Mouse (Mus musculus): Measurements from ENCODE around the gene Alkbh1.
"Not testable (repeated sequence)": the region's sequence is repeated elsewhere in the genome, so short reads cannot be mapped to it uniquely, and the experiment has no call there.

Gene Alkbh1

DNA sequence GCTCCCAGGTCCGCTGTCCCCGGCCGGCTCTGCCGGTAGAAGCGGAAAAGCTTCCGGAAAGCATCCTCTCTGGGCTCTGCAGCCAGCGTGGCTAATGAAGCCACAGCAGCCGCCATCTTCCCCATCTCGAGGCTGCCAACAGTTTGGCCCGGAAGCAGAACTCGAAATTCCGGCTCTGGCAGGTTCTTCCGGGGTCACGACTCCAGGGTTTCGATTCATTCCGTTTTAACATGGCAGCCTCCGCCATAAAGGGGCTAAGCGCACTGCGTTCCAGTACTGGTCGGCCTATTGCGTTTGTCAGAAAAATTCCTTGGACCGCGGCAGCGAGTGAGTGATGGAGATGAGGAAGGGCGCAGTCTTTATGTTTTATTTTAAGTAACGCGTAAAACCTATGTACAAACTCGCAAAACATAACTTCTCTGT, at the start of gene Alkbh1, which contains the start of gene Slirp:
TSS of gene Alkbh1 (minus strand) at position 318 of the 423 bp plus-strand sequence.
TSS of gene Slirp (plus strand) at position 197 of the 423 bp plus-strand sequence.
- peak; percentile 92 for DNase-seq (ENCODE audit: low read depth, low spot score)

DNA sequence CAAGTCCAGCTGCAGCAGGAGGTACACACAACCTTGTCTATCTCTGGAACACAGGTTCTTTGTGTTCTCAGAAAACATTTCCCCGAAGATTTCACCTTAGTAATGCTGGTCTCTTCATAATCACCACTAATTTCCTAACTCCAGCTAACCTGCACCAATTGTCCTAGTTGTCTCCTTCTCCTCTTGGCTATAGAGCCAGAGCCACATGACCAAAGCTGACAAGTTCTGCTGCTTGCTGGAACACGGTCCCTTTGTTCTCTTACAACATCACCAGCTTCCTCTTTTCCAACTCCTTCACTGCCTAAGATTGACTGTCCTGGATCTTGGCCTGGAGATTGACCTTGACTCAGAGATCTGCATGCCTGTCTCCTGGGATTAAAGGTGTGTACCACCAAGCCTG, 44.9 kb upstream of the Alkbh1 start:
- not testable (repeated sequence) for DNase-seq (ENCODE audit: low read depth, low spot score)

DNA sequence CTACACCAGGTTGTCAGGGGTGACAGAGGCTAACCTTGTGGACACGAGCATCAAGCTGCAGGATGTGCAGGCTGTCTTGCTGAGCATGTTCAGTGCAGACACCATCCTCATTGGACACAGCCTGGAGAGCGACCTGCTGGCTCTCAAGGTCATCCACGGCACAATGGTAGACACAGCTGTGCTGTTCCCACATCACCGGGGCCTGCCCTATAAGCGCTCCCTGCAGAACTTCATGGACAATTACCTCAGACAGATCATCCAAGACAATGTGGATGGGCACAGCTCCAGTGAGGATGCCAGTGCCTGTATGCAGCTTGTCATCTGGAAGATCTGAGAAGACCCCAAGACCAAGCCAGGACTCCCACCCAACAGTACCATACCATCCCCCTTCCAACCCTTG, 38.7 kb upstream of the Alkbh1 start:
- not testable (repeated sequence) for DNase-seq (ENCODE audit: low read depth, low spot score)

DNA sequence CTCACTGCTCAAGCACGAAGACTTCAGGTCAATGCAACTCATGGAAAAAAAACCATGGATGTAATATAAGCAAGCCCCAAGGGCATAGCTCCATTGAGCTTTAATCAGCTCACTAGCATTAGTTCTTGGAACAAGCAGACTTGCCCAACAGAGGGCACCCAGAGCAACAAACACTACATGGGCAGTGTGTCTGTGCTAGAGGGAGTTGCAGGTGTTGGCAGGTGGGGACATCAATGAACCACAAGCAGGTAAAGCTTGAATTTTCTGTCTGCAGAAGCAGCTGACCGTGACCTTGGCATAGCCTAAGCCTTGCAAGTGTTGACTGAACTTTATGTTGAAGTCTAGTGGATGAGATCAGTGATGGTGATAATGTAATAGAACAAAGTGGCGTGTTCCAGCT, 30.9 kb upstream of the Alkbh1 start:
- DNase-seq (ENCODE audit: low read depth, low spot score) = no peak

DNA sequence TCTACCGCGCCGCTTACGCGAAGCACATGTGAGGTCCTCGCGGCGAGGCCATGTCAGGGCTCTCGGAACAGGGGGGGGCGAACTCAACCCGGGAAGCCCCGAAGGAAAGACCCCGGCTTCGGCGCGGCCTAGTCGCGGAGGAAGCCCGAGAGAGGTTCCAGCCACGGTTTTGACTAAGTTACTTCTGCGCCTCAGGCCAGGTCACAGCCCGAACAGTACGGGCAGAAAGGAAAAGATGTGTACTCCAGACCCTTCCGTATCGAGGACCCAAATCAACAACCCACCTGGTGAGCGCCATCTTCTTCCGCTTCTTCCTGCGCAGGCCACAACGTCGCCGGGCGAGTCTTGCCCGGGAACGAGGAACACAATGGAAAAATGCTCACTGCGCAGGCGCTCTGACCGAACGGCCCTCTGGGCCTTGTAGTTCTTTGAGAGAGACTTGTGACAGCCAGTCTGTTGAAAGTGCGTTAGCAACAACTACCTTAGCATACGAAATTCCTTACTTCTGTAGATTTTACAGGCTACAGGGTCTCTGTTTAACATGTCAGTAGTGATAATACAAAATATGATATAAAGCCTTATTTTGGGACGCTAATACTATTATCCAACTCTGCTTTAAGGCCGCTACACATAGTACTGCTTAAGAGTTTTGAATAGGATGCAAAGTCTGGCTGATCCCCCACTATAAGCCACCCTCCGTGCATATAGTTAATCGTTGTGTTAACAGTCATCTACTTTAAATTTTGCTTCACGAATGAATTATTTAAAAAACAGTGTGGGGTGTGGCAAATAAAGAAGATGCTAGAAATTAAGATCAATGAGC, 28.4 kb upstream of the Alkbh1 start, which contains the start of gene Snw1:
TSS of gene Snw1 (minus strand) at position 311 of the 823 bp plus-strand sequence.
- peak; percentile 96 for DNase-seq (ENCODE audit: low read depth, low spot score)

DNA sequence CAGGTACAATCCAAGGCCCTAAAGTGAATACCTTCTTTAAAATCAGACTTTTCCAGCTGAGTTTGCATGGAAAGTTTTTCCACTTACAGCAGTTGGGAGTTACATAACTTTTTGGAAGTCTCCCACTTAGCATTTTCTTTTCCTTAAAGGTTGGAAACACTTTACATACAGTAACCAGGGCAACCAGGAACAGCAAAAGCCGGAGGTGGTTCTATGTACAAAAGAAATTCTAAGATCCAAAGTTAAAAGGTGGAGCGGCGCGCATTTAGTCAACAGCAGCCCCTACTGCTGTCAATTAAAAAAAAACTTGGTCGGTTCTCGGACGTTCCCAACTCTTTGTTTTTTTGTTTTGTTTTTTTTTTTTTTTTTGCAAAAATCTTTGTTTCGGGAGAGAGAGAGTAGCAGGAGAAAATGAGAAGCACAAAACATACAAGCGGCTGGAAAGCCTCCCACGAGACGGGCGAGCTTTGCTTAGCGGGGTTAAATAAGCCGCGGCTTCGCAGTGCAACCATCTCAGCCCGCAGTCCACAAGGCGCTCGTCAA, 27.7 kb upstream of the Alkbh1 start:
- DNase-seq (ENCODE audit: low read depth, low spot score) = no peak

DNA sequence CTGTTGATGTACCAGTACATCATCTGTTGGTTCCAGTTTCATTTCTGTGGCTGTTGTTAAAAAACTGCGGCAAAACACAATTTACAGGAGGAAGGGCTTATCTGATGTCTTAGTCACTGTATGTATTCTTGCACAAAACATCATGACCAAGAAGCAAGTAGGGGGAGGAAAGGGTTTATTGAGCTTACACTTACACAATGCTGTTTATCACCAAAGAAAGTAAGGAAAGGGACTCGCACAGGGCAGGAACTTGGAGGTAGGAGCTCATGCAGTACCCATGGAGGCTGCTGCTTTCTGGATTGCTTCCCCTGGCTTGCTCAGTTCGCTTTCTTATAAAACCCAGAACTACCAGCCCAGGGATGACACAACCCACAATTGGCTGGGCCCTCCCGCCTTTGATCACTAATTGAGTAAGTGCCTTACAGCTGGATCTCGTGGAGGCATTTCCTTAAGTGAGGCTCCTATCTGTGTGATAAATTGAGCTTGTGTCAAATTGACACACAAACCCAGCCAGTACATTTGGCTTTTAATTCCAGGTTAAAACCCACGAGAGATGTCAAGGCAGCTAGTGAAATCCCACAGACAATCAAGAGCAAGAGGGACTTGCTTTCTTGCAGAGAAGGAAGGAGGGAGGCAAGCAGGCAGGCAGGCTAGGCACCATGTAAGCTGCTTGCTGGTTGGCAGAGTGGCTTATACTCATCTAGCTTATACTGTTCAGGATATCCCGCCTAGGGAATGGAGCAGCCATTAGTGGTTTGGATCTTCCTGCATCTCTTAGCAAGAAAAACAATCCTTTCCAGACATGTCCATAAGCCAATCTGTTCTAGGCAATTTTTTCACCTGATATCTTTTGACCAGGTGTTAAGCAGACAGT, 26.7 kb upstream of the Alkbh1 start:
- peak; percentile 50 for DNase-seq (ENCODE audit: low read depth, low spot score)

DNA sequence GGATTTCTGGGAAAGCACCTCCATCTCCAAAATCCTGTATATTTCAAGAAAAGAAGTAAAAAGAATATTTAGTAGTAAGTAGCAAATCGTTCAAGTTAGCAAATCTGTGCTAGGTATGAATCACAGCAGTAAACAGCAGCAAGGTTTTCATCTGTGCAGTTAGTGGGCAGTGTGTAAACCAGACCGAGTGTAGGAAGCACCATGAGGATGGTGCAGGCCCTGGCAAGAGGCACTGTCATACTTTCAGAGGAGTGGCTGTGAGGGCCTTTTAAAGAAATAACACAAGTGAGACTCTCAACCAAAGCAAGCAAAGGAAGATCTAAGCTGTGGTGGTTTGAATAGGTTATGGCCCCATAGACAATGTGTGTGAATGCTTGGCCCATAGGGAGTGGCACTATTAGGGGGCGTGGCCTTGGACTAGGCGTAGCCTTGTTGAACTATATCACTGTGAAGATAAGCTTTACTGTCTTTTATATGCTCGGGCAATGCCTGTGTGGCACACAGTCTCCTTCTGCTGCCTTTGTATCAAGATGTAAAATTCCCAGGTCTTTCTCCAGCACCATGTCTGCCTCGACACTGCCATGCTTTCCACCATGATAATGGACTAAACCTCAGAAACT, 21.0 kb upstream of the Alkbh1 start:
- DNase-seq (ENCODE audit: low read depth, low spot score) = no peak

DNA sequence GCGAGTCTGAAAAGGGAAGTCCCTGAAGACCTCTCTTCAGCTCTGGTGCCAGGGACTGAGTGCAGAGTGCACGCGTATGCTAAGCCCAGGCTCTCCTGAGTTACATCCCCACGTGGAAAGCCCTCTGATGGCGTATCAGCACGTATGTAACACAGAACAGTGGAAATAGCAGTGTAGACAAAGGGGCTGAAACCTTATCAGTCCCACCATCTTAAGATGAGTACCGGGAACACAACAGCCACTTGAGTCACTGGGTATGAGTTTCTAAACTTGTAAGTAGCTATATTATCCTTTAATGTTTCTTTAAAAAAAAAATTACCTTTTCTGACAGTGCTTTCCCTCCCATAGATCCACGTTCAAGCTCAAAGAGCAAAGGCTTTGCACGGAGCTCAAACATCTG, 5.6 kb upstream of the Alkbh1 start:
- no peak for DNase-seq (ENCODE audit: low read depth, low spot score)

DNA sequence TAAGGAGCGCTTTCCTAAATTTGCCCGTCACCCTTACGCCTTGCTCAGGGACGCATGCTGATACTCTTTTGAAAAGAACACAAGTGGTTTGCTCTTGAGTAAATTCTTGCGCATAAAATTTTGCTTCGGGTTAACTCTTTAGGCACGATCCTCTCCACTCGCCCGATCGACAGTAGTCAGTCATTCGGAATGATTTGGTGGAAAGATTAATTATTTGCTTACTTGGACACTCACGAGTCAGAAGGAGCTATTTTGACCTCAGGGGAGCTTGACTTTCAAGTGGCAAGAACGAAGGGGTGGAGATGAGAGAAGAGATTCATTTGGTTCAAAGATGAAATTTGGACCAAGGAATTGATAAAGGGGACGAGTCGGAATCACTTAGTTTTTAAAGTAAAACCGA, 394 bp upstream of the Alkbh1 start:
- no peak for DNase-seq (ENCODE audit: low read depth, low spot score)

DNA sequence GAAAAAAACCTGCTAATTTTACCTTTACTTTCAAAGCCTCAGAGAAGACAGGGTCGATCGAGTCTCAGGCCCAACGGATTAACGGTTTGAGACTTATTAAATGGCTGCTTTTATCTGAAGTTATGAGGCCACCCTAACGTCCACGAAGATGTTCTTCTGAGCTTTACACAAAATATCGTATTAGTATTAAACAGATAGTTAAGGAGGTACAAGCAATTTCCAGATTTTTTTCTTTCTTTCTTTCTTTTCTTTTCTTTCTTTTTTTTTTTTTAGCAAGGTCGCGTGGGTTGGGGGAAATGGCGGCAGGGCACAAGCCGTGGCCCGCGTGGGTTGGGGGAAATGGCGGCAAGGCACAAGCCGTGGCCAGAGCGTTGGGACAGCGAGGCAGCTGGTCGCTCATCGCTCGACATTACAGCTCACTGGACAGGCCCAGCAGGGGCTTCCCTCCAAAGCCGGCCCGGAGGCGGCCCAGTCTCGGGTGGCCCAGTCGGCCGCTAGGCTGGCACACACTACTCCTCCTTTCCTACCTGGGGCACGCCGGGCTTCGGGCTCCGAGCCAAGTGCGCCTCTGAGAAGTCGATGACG, 610 bp downstream of the Alkbh1 start:
- DNase-seq (ENCODE audit: low read depth, low spot score) = no peak

DNA sequence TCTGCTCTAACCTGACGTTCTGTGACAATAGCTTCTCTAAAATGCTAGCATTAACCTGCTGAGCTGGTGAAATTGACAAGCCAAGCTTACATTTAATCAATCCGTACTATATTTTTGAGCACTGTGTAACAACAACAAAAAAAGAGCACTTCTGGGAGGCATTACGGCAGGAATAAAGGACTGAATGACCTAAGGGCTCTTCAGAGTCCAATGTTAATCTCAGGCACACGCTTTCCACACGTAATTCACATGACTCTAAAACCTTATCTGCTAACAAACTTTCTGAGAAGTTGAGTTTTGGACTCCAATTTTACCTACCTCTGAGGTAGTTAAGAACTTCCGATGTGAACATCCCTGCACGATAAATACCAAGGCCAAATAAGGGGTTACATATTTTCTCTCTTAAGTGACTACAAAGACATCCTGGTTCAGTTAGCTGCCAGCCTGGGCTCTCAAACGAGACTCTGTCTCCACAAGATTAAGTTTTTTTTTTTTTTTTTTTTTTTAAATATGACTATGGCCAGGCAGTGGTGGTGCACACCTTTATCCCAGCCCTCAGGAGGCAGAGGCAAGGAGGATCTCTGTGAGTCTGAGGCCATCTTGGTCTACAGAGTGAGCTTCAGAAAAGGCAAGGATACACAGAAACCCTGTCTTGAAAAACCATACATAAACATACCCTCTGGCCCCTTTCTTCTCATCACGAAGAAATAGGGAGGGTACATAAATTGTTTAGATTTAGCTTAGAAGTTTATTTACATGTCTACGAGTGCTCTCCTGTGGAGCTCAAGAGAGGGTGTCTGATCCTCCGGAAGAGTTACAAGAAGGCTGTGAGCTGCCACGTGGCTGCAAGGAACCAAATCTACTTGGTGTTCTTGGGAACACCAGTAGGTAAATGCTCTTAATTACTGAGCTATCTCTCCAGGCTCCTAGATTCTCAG, 1.4 kb downstream of the Alkbh1 start:
- DNase-seq (ENCODE audit: low read depth, low spot score) = peak; percentile 43

DNA sequence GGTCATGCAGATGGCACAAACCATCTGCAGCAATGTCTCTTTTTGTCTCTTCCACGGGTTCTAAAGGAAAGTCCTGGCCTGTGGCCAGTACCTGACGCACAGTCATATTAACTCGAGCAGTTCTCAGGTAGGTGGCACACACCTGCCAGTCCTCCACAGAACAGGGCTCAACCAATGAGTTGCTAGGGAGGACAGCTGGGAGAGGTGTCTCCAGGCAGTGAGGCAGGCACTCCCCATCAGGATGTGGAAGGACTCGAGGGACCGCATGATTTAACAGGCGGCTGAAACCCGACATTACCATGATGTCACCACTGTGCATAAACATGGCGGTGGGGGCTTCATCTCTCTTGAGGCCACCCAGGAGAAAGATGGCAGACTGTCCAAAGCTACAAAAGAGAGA, 14.9 kb downstream of the Alkbh1 start:
- no peak for DNase-seq (ENCODE audit: low read depth, low spot score)

DNA sequence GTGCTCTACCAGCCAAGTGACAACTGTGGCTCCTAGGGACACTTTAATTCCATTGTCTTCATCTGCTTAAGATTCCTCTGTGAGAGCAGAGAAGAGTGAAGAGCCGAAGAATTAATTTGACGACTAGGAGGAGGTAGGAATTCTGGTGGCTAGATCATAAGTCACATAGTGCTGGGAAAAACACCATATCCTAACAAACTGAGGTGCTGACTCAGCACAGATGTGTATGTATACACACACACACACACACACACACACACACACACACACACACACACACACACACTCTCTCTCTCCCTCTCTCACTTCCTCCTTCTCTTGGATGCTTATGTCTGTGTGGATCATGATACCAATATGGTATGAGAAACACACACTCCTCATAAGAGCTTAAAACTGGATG, 15.5 kb downstream of the Alkbh1 start:
- DNase-seq (ENCODE audit: low read depth, low spot score) = no peak

DNA sequence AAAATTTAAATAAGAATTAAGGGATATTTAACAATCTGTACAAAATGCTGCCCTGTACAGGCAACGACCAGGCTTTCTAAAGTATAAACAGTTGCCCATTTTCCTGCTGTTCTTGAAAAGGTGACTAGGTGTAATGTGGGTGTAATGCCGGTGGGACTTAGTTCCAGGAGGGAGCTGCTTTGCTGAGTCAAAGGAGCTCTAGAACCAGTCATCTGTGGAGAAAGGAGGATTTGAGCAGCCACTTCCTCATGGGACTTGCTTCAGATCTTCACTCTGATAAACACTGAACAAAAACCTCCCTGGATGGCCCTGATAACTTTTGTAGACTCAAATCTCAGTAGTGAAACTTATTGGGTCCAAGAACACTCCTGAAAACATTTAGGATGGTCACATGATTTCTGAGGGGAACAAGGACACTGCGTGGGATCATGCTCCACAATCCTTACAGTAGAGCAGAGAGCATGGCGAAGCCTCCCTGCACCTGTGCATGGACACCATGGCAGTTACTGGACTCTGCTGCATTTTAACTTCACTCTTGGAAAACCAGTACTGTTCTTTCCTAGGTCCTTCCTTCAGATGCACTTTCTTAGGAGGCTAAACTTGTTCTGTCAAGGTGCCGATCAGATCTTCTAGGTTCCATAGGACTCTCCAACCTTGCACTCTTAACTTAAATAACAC, 17.3 kb downstream of the Alkbh1 start:
- DNase-seq (ENCODE audit: low read depth, low spot score) = no peak

DNA sequence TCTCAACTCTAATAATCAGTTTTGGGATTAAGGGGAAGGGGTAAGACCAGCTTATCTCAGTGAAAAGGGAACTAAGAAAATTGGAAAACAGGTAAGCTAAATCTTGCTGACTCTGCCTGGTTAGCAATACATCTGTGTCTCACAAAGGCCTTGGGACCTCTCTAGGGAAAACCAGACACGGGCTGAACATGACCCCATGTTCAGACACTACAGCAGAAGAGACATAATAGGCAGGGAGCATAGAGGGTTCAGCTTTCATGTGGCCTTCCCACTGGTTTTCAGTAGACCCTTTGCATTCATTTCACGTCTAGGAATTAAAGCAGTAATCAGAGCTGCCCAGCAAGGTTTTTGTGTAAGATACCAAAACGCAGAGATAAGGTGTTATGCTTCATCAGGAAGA, 19.3 kb downstream of the Alkbh1 start:
- no peak for DNase-seq (ENCODE audit: low read depth, low spot score)

DNA sequence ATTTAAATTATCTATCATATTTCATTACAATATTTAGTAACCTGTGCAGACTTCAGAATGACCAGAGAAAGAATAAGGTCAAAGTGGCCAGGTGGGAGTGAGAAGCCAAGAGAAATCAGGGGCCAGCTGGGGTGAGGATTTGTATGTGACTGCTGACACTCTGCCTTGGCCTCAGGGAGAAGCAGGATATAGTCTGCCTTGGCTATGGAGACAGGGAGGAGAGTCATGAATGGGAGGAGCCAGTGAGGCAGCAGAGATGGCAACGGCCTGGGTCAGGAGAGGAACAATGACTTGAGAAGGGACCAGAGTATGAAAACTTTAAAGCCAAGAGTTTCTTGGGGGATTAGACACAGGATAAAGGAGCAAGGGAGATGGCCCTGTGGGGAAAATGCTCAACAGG, 20.1 kb downstream of the Alkbh1 start:
- no peak for DNase-seq (ENCODE audit: low read depth, low spot score)

DNA sequence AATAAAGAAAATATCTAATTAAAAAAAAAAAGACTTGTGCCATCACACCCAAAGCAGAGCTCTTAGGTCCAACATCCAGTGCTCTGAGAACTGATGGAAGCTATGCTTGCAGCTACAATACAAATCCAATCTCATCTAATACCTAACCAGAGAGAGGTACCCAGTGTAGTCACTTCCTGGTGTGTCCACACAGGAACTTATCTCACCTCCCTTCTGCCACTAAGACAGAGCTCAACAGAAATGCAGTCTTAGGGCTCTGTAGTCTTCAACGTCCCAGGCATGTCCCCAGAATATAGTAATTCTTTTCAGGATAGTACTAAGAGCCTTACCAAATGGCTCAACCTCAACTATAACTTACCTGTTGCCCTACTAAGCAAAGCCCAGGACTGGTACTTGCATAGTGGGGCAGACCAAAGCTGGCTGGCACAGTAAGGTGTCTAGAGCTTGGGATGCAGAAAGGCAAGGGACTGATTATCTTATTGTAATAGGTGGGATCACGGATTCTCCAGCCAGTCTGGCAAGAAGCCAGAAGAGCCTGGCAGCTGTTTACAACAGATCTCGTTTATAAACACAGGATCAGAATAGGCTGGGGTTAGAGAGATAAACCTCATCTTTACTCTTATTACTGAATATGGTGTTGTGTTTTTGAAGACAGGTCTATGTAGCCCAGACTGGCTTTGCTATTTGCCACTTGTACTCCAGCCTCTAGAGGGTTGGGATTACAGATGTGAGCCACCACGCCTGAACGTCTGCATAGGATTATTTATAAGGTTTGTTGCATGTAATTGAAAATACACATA, 21.9 kb downstream of the Alkbh1 start:
- DNase-seq (ENCODE audit: low read depth, low spot score) = no peak

DNA sequence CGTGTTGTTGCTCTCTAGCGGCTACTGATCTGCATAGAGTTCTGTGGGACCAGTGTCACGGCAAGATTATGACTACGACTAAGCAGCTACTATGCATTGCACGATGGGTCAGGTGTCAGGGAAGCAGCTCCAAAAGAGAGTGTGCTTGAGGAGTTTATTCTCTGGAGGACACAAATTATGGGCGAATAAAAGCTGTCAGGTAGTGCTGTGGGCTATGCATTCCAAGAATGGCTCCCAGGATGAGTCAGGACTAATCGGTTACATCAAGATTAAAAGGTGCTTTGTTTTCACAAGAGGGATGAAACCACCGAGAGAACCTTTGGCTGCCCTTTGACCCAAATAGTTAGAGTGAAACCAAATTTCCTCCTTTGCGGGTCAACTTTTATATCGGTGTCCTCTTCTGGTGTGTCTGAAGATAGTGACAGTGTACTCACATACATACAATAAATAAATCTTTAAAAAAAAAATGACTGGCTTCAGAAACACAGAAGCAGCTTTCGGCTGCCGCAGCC, 23.8 kb downstream of the Alkbh1 start:
- no peak for DNase-seq (ENCODE audit: low read depth, low spot score)
